11 mouse cellular contexts compared by ENCODE assay signal in genomic region chr9:14547584-14548365, GRCm38 (mm10). TPM values are rescaled to one million over a fixed set of nuclear protein-coding genes. Genes with fewer than 3 reads are reported as not detected.
DNase-seq lines count a peak whose midpoint lies in the region; ATAC-seq lines count a peak whose summit lies in the region.
"Had no signal": no experiment of that assay in that cellular context is flagged by ENCODE, and none has a peak within 500 bp of the region (broad histone marks: within the 10 kb centered on the region; RNA-seq: fewer than 3 reads in every experiment).

No protein-coding gene starts in this region.

- H3K27me3 ChIP-seq in hindbrain, embryonic 15.5 days, result no peaks in the 10 kb centered on the region
- H3K27me3 ChIP-seq in hindbrain, embryonic 14.5 days (ENCODE audit: control insufficient read depth, insufficient read depth, low read length), result no peaks in the 10 kb centered on the region

- no peak overlapping the region for H3K9ac ChIP-seq in hindbrain, embryonic 15.5 days
- no peak overlapping the region for H3K9ac ChIP-seq in hindbrain, embryonic 14.5 days

- no peak overlapping the region for H3K27ac ChIP-seq in hindbrain, embryonic 15.5 days (replicated peaks)
- H3K27ac ChIP-seq in hindbrain, embryonic 14.5 days, result no peak overlapping the region

- no peaks in the 10 kb centered on the region for H3K9me3 ChIP-seq in hindbrain, embryonic 15.5 days
- no peaks in the 10 kb centered on the region for H3K9me3 ChIP-seq in hindbrain, embryonic 14.5 days (ENCODE audit: control insufficient read depth, low read length)

- DNase-seq in hindbrain, embryonic 14.5 days (ENCODE audit: low spot score), result no peak
- DNase-seq in brain, adult 2 months (ENCODE audit: low read depth, low spot score), result peak; percentile 44
- peak; percentile 30 to 32 for DNase-seq in gastrocnemius, postnatal 36 days
- DNase-seq in neural tube, embryonic 10.5 days (ENCODE audit: extremely low spot score, low spot score), result peak; percentile 19
- DNase-seq in left cerebral cortex, postnatal 14 days (ENCODE audit: low spot score in 2 of 2), result no peak
- DNase-seq in spleen, adult 18-20 months, result no peak
- DNase-seq in right cerebral cortex, postnatal 14 days, result no peak
- DNase-seq: adrenal gland, postnatal 36 days had no signal

- H3K4me3 ChIP-seq in hindbrain, embryonic 15.5 days, result no peak overlapping the region
- no peak overlapping the region for H3K4me3 ChIP-seq in hindbrain, embryonic 14.5 days (replicated peaks; ENCODE audit: low read length)

- peaks cover 42% of the 10 kb centered on the region for H3K36me3 ChIP-seq in hindbrain, embryonic 15.5 days
- H3K36me3 ChIP-seq in hindbrain, embryonic 14.5 days (replicated peaks; ENCODE audit: control insufficient read depth, insufficient read depth), result peaks cover 86% of the 10 kb centered on the region

- WGBS in hindbrain, embryonic 15.5 days, result 80% methylated on average over 12 of the region's 12 CpGs
- WGBS in hindbrain, embryonic 14.5 days, result 81% methylated on average over 12 of the region's 12 CpGs

- ATAC-seq in hindbrain, embryonic 15.5 days (ENCODE audit: low FRiP score, low read depth), result peak; percentile 48; the same call in 1 of the 2 replicates
- no peak for ATAC-seq in hindbrain, embryonic 14.5 days (ENCODE audit: low FRiP score)
- ATAC-seq: intestine, embryonic 16.5 days had no signal

- no peaks in the 10 kb centered on the region for H3K4me1 ChIP-seq in hindbrain, embryonic 15.5 days (replicated peaks)
- no peaks in the 10 kb centered on the region for H3K4me1 ChIP-seq in hindbrain, embryonic 14.5 days (replicated peaks; ENCODE audit: control insufficient read depth, insufficient read depth, low read length)

- no peak overlapping the region for H3K4me2 ChIP-seq in hindbrain, embryonic 15.5 days
- H3K4me2 ChIP-seq in hindbrain, embryonic 14.5 days (replicated peaks), result no peak overlapping the region

- intact Hi-C loops in gastrocnemius, postnatal 36 days (cut with DNase I), result no loop called here
- intact Hi-C loops in left cerebral cortex, postnatal 14 days (cut with DNase I), result no loop called here

RNA-seq across cellular contexts. Expression of gene Cwc15, which starts 47.4 kb away (rescaled TPM):
- polyA plus RNA-seq in hindbrain, embryonic 15.5 days (2015; fragmentation: Nextera tagmentation; extraction: Ambion mirVana), result 138 and 143 TPM in 2 replicates
- polyA plus RNA-seq in hindbrain, embryonic 14.5 days (2014; fragmentation: Nextera tagmentation; extraction: Ambion mirVana), result 134 and 145 TPM in 2 replicates
- total RNA-seq in gastrocnemius, postnatal 36 days (2021), result 10 to 100 TPM; 87.3 to 95.2 TPM
- 10 to 100 TPM; 75.2 to 79.1 TPM for total RNA-seq in left cerebral cortex, postnatal 14 days (2021)

RNA-seq across cellular contexts. Expression of gene Kdm4d, which starts 47.5 kb away (rescaled TPM):
- 0.72 and 1.2 TPM in 2 replicates for polyA plus RNA-seq in hindbrain, embryonic 15.5 days (2015; fragmentation: Nextera tagmentation; extraction: Ambion mirVana)
- 0.73 and 0.74 TPM in 2 replicates for polyA plus RNA-seq in hindbrain, embryonic 14.5 days (2014; fragmentation: Nextera tagmentation; extraction: Ambion mirVana)
- total RNA-seq in gastrocnemius, postnatal 36 days (2021), result not detected
- 1 to 10 TPM; 1.4 to 1.6 TPM for total RNA-seq in left cerebral cortex, postnatal 14 days (2021)
- total RNA-seq: megakaryocyte-erythroid progenitor cell, adult 5-6 weeks had no signal

Comparison
In these comparisons a context has a peak if more than half of its experiments do, and no peak if none do; other contexts are left out.
1. DNase-seq: peak in brain, adult 2 months (single experiment), gastrocnemius, postnatal 36 days (2 of 2) and neural tube, embryonic 10.5 days (single experiment); none in hindbrain, embryonic 14.5 days (single experiment), left cerebral cortex, postnatal 14 days (0 of 2), spleen, adult 18-20 months (0 of 2) and right cerebral cortex, postnatal 14 days (single experiment).